Mouse (Mus musculus) heart, embryonic 14.5 days (tissue): ENCODE results near the gene Wdpcp. TPM values are rescaled to one million over a fixed set of nuclear protein-coding genes. Genes with fewer than 3 reads are reported as not detected.

Source experiments
- microRNA-seq: library from miRNA; unstranded; fragments of <30 nt; microRNA quantifications from one replicate; pipeline ENCODE4, GENCODE M21; 2016
- polyA plus RNA-seq: library from polyadenylated mRNA; unstranded; fragments of >200 nt; fragmentation: Nextera tagmentation; extraction: Ambion mirVana; gene quantifications from 2 replicates; pipeline ENCODE4 v1.2.1, GENCODE M21; 2014

Wdpcp gene
- polyA plus RNA-seq, 1 experiment from 2014 or later, result 7.6 TPM

Small RNA genes lying within 50 kb of the gene (microRNA-seq; reads per million reads assigned to microRNA genes)
- gene Gm22990, result not detected

Other genes with a start within 250 kb of the Wdpcp start
- gene Ugp2, start 201.0 kb upstream of the Wdpcp start, polyA plus RNA-seq, result 183 and 194 TPM in 2 replicates
- gene Mdh1, start 132 bp downstream of the Wdpcp start, polyA plus RNA-seq, result 1,858 and 1,900 TPM in 2 replicates